Mouse (Mus musculus): ENCODE data around the gene Prtn3. TPM values are rescaled to one million over a fixed set of nuclear protein-coding genes. Genes with fewer than 3 reads are reported as not detected.

The Prtn3 gene
- total and polyA plus RNA-seq, 3 experiments = 0.30 to 0.39 TPM; not detected in 1

DNA sequence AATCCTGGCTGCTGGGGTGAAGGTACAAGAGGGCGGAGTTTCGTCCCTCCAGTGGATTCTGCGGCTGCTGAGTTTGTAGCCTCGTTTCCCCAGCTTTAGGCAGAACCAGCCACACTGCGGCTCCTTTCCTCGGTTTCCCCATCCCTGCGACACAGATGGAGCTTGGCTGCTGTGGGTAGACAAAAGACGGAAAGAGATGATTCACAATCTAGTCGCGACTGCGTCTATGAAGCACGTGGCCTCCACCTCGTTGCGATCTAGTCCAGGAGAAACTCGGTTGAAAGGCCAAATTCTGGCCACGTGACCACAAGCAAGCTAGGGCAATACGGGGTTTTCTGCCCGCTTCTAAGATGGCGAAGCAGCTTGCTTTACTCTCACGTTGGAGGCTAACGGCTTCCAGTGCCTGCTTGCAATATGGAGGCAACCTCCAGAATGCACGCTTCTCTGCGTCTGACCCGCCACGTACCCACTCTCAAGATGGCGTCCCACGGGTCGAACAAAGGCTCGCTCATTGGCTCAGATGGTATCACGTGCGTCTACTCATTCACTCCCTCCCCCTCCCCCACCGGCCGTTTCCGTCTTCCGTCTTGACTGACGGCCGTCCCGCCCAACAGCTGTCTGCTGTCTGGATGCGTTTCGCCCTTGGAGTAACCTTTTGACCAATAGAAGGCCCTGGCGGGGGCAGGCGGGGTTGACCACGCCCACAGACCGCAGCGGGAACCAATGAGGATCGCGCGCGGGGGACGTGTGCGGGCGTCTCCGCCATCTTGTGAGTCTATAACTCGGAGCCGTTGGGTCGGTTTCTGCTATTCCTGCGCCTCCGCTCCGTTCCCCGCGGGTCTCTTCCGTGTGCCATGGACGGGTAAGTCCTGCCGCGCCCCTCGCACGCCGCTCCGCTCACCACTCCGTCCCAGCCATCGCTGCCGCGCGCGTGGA lies 20.1 kb upstream of the Prtn3 start, which contains the start of gene Ptbp1 (continued):
- TF ChIP-seq UBTF (IDR thresholded peaks at IDR 0.05; ENCODE audit: low read depth, low read length) (no peak), IRF4 (IDR thresholded peaks at IDR 0.05; ENCODE audit: low read depth, low read length) (no peak; the same call in 1 of the 2 replicates), JUN (IDR thresholded peaks at IDR 0.05; ENCODE audit: insufficient read depth, low read depth, low read length) (no peak), ZC3H11A (IDR thresholded peaks at IDR 0.05; ENCODE audit: low read depth, low read length) (no peak), ETS1 (conservative IDR thresholded peaks at IDR 0.05; ENCODE audit: low read depth, low read length) (no peak; the same call in 1 of the 2 replicates), USF1 (IDR thresholded peaks at IDR 0.05; ENCODE audit: low read depth, low read length) (peak; percentile 89), ZMIZ1 (IDR thresholded peaks at IDR 0.05; ENCODE audit: low read depth, low read length) (peak; percentile 96), BHLHE40 (IDR thresholded peaks at IDR 0.05; ENCODE audit: low read depth, low read length) (peak; percentile 84), CTCF (conservative IDR thresholded peaks at IDR 0.05 in 1 of 2, IDR thresholded peaks at IDR 0.05 in 1 of 2; ENCODE audit: low read depth in 2 of 2, low read length in 2 of 2) (no peak), USF2 (conservative IDR thresholded peaks at IDR 0.05; ENCODE audit: low read depth, low read length) (peak; percentile 91), E2F4 (IDR thresholded peaks at IDR 0.05; ENCODE audit: insufficient replicate concordance, low read depth, low read length) (peak; percentile 57; the same call in 1 of the 2 replicates), ELF1 (IDR thresholded peaks at IDR 0.05; ENCODE audit: low read depth, low read length) (peak; percentile 93), EP300 (IDR thresholded peaks at IDR 0.05; ENCODE audit: low read length) (no peak), NELFE (IDR thresholded peaks at IDR 0.05; ENCODE audit: low read depth, low read length) (peak; percentile 97), POLR2AphosphoS2 (IDR thresholded peaks at IDR 0.05; ENCODE audit: low read depth, low read length) (peak; percentile 91), MAX (IDR thresholded peaks at IDR 0.05; ENCODE audit: low read length) (peak; percentile 100), NRF1 (IDR thresholded peaks at IDR 0.05; ENCODE audit: low read depth, low read length) (peak; percentile 79), PAX5 (IDR thresholded peaks at IDR 0.05; ENCODE audit: low read length) (no peak), MXI1 (IDR thresholded peaks at IDR 0.05; ENCODE audit: low read depth, low read length) (peak; percentile 90), TBP (conservative IDR thresholded peaks at IDR 0.05; ENCODE audit: low read depth, low read length) (peak; percentile 92), POLR2A (IDR thresholded peaks at IDR 0.05; ENCODE audit: low read depth, low read length) (peak; percentile 95), CHD2 (IDR thresholded peaks at IDR 0.05; ENCODE audit: low read length) (peak; percentile 99), JUND (conservative IDR thresholded peaks at IDR 0.05; ENCODE audit: low read depth, low read length) (no peak), TCF12 (IDR thresholded peaks at IDR 0.05; ENCODE audit: low read depth, low read length) (peak; percentile 64), CHD1 (IDR thresholded peaks at IDR 0.05; ENCODE audit: low read depth, low read length) (no peak)
